Mouse (Mus musculus): ENCODE results near the gene Sema6b. TPM values are rescaled to one million over a fixed set of nuclear protein-coding genes. Genes with fewer than 3 reads are reported as not detected.
A peak's percentile ranks its signal among the peaks of the same experiment; 100 is the strongest.

Gene Sema6b
- polyA plus RNA-seq, 1 experiment from 2014 or later: 1.3 TPM

DNA sequence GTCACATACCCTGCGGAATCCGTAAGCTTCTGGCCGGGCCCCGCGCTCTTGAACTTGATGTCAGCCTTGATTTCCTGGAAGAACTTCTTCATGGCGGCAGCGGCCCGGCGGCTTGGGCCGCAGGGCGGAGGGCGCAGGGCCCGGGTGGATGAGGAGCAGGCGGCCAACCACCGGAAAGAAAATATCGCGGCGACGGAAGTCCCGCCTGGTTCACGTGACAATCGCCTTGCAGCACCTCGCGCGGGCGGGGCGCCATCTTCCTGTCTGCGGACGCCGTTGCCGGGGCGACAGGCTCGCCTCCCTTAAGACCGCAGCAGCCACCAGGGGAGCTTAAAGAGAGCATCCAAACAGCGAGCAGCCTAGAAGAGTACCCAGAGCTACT is 65.3 kb downstream of the Sema6b start, which contains the start of gene Ubxn6:
Ubxn6 (minus strand) TSS at position 202 of the 382 bp plus-strand sequence.
- H3K4me1 ChIP-seq: peaks cover 14% of the 10 kb centered on the region; the same call in 1 of the 2 replicates
- ATAC-seq (ENCODE audit: insufficient read depth, low FRiP score, low read depth): peak; percentile 16; the same call in 1 of the 2 replicates
- peak within 1 kb of the TSS; percentile 64; the same call in 1 of the 2 replicates for H3K9ac ChIP-seq

DNA sequence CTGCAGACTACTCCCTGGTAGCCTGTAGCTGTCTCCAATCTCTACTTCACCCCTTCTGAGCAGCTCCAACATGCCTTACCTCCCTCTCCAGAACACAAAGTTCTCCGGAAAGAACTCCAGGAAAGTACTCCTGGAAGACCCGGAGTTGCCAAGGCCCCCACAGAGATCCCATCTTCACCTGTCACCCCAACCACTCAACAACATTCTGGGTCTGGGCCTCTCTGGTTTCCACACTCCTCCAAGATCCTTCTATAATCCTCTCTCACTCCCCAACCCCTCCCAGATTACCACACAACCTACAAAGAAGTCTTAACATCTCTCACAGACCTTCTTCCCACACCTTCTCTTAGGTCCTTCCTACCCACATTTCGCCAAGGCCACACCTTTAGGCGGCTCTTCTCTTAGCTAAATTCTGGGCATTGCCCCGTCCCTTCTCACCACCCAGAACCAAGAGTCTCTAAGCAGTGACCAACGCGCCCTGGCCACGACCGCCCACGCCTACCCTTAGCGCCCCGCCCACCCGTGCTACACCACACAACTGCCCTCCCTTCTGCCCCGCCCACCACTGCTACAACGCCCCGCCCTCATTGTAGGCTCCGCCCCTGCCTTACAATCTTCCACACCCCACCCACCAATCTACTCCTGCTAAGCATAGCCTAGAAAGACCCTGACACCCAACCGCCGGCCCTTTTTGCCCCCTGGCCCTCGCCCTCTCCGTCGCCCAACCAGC is 65.9 kb downstream of the Sema6b start:
- 7% methylated on average over 22 of the region's 22 CpGs for WGBS
- Histone ChIP-seq H3K9ac (peak overlapping the region; percentile 64; the same call in 1 of the 2 replicates), H3K27ac (peak overlapping the region; percentile 98), H3K4me1 (peaks cover 14% of the 10 kb centered on the region; the same call in 1 of the 2 replicates), H3K36me3 (peaks cover 32% of the 10 kb centered on the region), H3K4me3 (replicated peaks) (peak overlapping the region; percentile 80), H3K27me3 (replicated peaks) (no peaks in the 10 kb centered on the region), H3K4me2 (peak overlapping the region; percentile 65), H3K9me3 (no peaks in the 10 kb centered on the region)
- peak; percentile 9 for ATAC-seq (ENCODE audit: insufficient read depth, low FRiP score, low read depth)

More for the DNA sequence above, 65.3 kb downstream of the Sema6b start, which contains the start of gene Ubxn6:
- H3K4me3 ChIP-seq (replicated peaks): peak within 1 kb of the TSS; percentile 80
- no peaks in the 10 kb centered on the region for H3K9me3 ChIP-seq
- H3K27ac ChIP-seq: peak within 1 kb of the TSS; percentile 98
- H3K27me3 ChIP-seq (replicated peaks): no peaks in the 10 kb centered on the region
- WGBS: 0% methylated on average over 35 of the region's 35 CpGs
- H3K36me3 ChIP-seq: peaks cover 28% of the 10 kb centered on the region
- H3K4me2 ChIP-seq: peak within 1 kb of the TSS; percentile 65

Small RNA genes lying within 50 kb of the gene (microRNA-seq; reads per million reads assigned to microRNA genes)
- not detected for gene Gm44397

Other genes with a start within 250 kb of the Sema6b start
- 14.0 and 15.1 TPM in 2 replicates for gene Zfp959, start 248.2 kb downstream of the Sema6b start, polyA plus RNA-seq (2015; fragmentation: Nextera tagmentation; extraction: Ambion mirVana)
- 6.1 and 6.9 TPM in 2 replicates for gene Zfp119b, start 190.8 kb downstream of the Sema6b start, polyA plus RNA-seq (2015; fragmentation: Nextera tagmentation; extraction: Ambion mirVana)
- 4.1 TPM in 2 replicates for gene Ebi3, start 187.7 kb downstream of the Sema6b start, polyA plus RNA-seq (2015; fragmentation: Nextera tagmentation; extraction: Ambion mirVana)
- gene Yju2, start 181.2 kb downstream of the Sema6b start, polyA plus RNA-seq (2015; fragmentation: Nextera tagmentation; extraction: Ambion mirVana): 22.0 and 24.8 TPM in 2 replicates
- gene Shd, start 169.9 kb downstream of the Sema6b start, polyA plus RNA-seq (2015; fragmentation: Nextera tagmentation; extraction: Ambion mirVana): 10.4 and 11.1 TPM in 2 replicates
- 9.8 and 11.7 TPM in 2 replicates for gene Fsd1, start 153.8 kb downstream of the Sema6b start, polyA plus RNA-seq (2015; fragmentation: Nextera tagmentation; extraction: Ambion mirVana)
- 28.0 and 30.9 TPM in 2 replicates for gene Stap2, start 134.8 kb downstream of the Sema6b start, polyA plus RNA-seq (2015; fragmentation: Nextera tagmentation; extraction: Ambion mirVana)
- 89.7 and 91.8 TPM in 2 replicates for gene Mpnd, start 134.6 kb downstream of the Sema6b start, polyA plus RNA-seq (2015; fragmentation: Nextera tagmentation; extraction: Ambion mirVana)
- 136 and 142 TPM in 2 replicates for gene Sh3gl1, start 103.7 kb downstream of the Sema6b start, polyA plus RNA-seq (2015; fragmentation: Nextera tagmentation; extraction: Ambion mirVana)
- gene Chaf1a, start 99.9 kb downstream of the Sema6b start, polyA plus RNA-seq (2015; fragmentation: Nextera tagmentation; extraction: Ambion mirVana): 21.7 and 22.4 TPM in 2 replicates
- gene Ubxn6, start 65.3 kb downstream of the Sema6b start, polyA plus RNA-seq (2015; fragmentation: Nextera tagmentation; extraction: Ambion mirVana): 32.8 and 36.0 TPM in 2 replicates
- 99.9 and 103 TPM in 2 replicates for gene Hdgfl2, start 60.7 kb downstream of the Sema6b start, polyA plus RNA-seq (2015; fragmentation: Nextera tagmentation; extraction: Ambion mirVana)
- 0.36 TPM in 2 replicates for gene Plin4, start 30.5 kb downstream of the Sema6b start, polyA plus RNA-seq (2015; fragmentation: Nextera tagmentation; extraction: Ambion mirVana)
- gene Plin5, start 22.7 kb downstream of the Sema6b start, polyA plus RNA-seq (2015; fragmentation: Nextera tagmentation; extraction: Ambion mirVana): 0.42 and 0.59 TPM in 2 replicates
- 0.52 and 1.6 TPM in 2 replicates for gene Lrg1, start 18.3 kb downstream of the Sema6b start, polyA plus RNA-seq (2015; fragmentation: Nextera tagmentation; extraction: Ambion mirVana)
- gene Tnfaip8l1, start 22.1 kb upstream of the Sema6b start, polyA plus RNA-seq (2015; fragmentation: Nextera tagmentation; extraction: Ambion mirVana): 13.2 and 14.8 TPM in 2 replicates
- 112 and 113 TPM in 2 replicates for gene Mydgf, start 43.6 kb upstream of the Sema6b start, polyA plus RNA-seq (2015; fragmentation: Nextera tagmentation; extraction: Ambion mirVana)
- gene Dpp9, start 78.6 kb upstream of the Sema6b start, polyA plus RNA-seq (2015; fragmentation: Nextera tagmentation; extraction: Ambion mirVana): 33.2 and 37.5 TPM in 2 replicates
- gene Fem1a, start 116.5 kb upstream of the Sema6b start, polyA plus RNA-seq (2015; fragmentation: Nextera tagmentation; extraction: Ambion mirVana): 12.7 and 13.0 TPM in 2 replicates
- gene Ticam1, start 136.4 kb upstream of the Sema6b start, polyA plus RNA-seq (2015; fragmentation: Nextera tagmentation; extraction: Ambion mirVana): 6.6 and 7.8 TPM in 2 replicates
- 90.7 and 93.1 TPM in 2 replicates for gene Plin3, start 152.5 kb upstream of the Sema6b start, polyA plus RNA-seq (2015; fragmentation: Nextera tagmentation; extraction: Ambion mirVana)
- not detected in 2 replicates for gene Arrdc5, start 159.9 kb upstream of the Sema6b start, polyA plus RNA-seq (2015; fragmentation: Nextera tagmentation; extraction: Ambion mirVana)
- gene Uhrf1, start 163.0 kb upstream of the Sema6b start, polyA plus RNA-seq (2015; fragmentation: Nextera tagmentation; extraction: Ambion mirVana): 103 and 110 TPM in 2 replicates
- 27.8 and 33.9 TPM in 2 replicates for gene Kdm4b, start 185.7 kb upstream of the Sema6b start, polyA plus RNA-seq (2015; fragmentation: Nextera tagmentation; extraction: Ambion mirVana)